Mouse (Mus musculus) CD8-positive naive resting alpha-beta T cell, adult 2 months (primary cell): ENCODE measurements at regions not wholly inside any gene's neighbourhood (a gene's known extent, or its start where the extent isn't known, plus 50 kb on each side); places are given as distances from the start of the nearest gene placed in this dataset.

Experiments
- DNase-seq, 2 experiments: peaks; one replicate each; pipeline ENCODE4 v3.0.0; 2022; ENCODE audit warnings: low read depth in 2 of 2, low spot score in 2 of 2

GRCm38 (mm10) chr3:144378524-144379225 is 173.7 kb upstream of the Lmo4 start:
- DNase-seq = no peak

GRCm38 (mm10) chr3:144377626-144378523 is 172.9 kb upstream of the Lmo4 start:
- DNase-seq = no peak

GRCm38 (mm10) chr3:144376463-144377402 is 171.7 kb upstream of the Lmo4 start:
- no peak for DNase-seq

GRCm38 (mm10) chr3:144375725-144376412 is 170.8 kb upstream of the Lmo4 start:
- DNase-seq = no peak

- DNase-seq = no peak
These were observed 163.3 kb upstream of the Lmo4 start for GRCm38 (mm10) chr3:144368300-144368699.

- DNase-seq = no peak
These were observed 162.7 kb upstream of the Lmo4 start for GRCm38 (mm10) chr3:144367766-144368116.

GRCm38 (mm10) chr3:144366976-144367765 is 162.2 kb upstream of the Lmo4 start:
- DNase-seq = no peak

- DNase-seq = no peak
These were observed 160.9 kb upstream of the Lmo4 start for GRCm38 (mm10) chr3:144365894-144366293.

- peak; percentile 33 to 47 for DNase-seq
These were observed 157.5 kb upstream of the Lmo4 start for GRCm38 (mm10) chr3:144362472-144362871.

- no peak for DNase-seq
These were observed 156.4 kb upstream of the Lmo4 start for GRCm38 (mm10) chr3:144361203-144361978.

- no peak for DNase-seq
These were observed 151.9 kb upstream of the Lmo4 start for GRCm38 (mm10) chr3:144356948-144357295.

- no peak for DNase-seq
These were observed 151.3 kb upstream of the Lmo4 start for GRCm38 (mm10) chr3:144356103-144356947.

GRCm38 (mm10) chr3:144352559-144352958 is 147.5 kb upstream of the Lmo4 start:
- no peak for DNase-seq

GRCm38 (mm10) chr3:144348431-144348830 is 143.4 kb upstream of the Lmo4 start:
- no peak for DNase-seq

GRCm38 (mm10) chr3:144335237-144335636 is 130.2 kb upstream of the Lmo4 start:
- DNase-seq = no peak

GRCm38 (mm10) chr3:144334201-144334600 is 129.2 kb upstream of the Lmo4 start:
- DNase-seq = no peak

- DNase-seq = no peak
These were observed 127.3 kb upstream of the Lmo4 start for GRCm38 (mm10) chr3:144332353-144332752.

- DNase-seq = no peak
These were observed 124.1 kb upstream of the Lmo4 start for GRCm38 (mm10) chr3:144329117-144329516.
